Mouse (Mus musculus): ENCODE data around the gene Plekha6. TPM values are rescaled to one million over a fixed set of nuclear protein-coding genes. Genes with fewer than 3 reads are reported as not detected.
"Not testable (repeated sequence)": the region's sequence is repeated elsewhere in the genome, so short reads cannot be mapped to it uniquely, and the experiment has no call there.

The Plekha6 gene
- polyA plus RNA-seq, 1 experiment from 2014 or later: 15.3 TPM

GRCm38 (mm10) chr1:133325951-133326350, 161.9 kb downstream of the Plekha6 start:
- WGBS: 87% methylated on average over 8 of the region's 8 CpGs
- no peak overlapping the region for H3K4me3 ChIP-seq (replicated peaks)
- peaks cover 8% of the 10 kb centered on the region for H3K4me1 ChIP-seq (replicated peaks)
- no peak overlapping the region for H3K9ac ChIP-seq
- H3K27ac ChIP-seq: no peak overlapping the region
- peaks cover 5% of the 10 kb centered on the region for H3K27me3 ChIP-seq (replicated peaks)
- H3K9me3 ChIP-seq: no peaks in the 10 kb centered on the region
- H3K36me3 ChIP-seq: no peaks in the 10 kb centered on the region
- no peak overlapping the region for H3K4me2 ChIP-seq (replicated peaks)
- no peak for ATAC-seq

- H3K27ac ChIP-seq: no peak overlapping the region
- H3K36me3 ChIP-seq: no peaks in the 10 kb centered on the region
- no peaks in the 10 kb centered on the region for H3K9me3 ChIP-seq
- peaks cover 5% of the 10 kb centered on the region for H3K27me3 ChIP-seq (replicated peaks)
- H3K4me2 ChIP-seq (replicated peaks): no peak overlapping the region
- H3K4me1 ChIP-seq (replicated peaks): peaks cover 8% of the 10 kb centered on the region
- ATAC-seq: no peak
- no peak overlapping the region for H3K4me3 ChIP-seq (replicated peaks)
- H3K9ac ChIP-seq: no peak overlapping the region
- WGBS: 61% methylated on average over 5 of the region's 5 CpGs
These were observed 163.1 kb downstream of the Plekha6 start for GRCm38 (mm10) chr1:133327094-133327493.

- 73% methylated on average over 6 of the region's 6 CpGs for WGBS
- no peak for ATAC-seq
These were observed 164.3 kb downstream of the Plekha6 start for GRCm38 (mm10) chr1:133328299-133328795.

GRCm38 (mm10) chr1:133328896-133329637, 165.1 kb downstream of the Plekha6 start:
- ATAC-seq: peak; percentile 47
- Histone ChIP-seq H3K4me2 (replicated peaks) (peak overlapping the region; percentile 79), H3K9me3 (no peaks in the 10 kb centered on the region), H3K27me3 (replicated peaks) (peaks cover 5% of the 10 kb centered on the region), H3K9ac (peak overlapping the region; percentile 42), H3K27ac (no peak overlapping the region), H3K4me1 (replicated peaks) (peaks cover 8% of the 10 kb centered on the region), H3K36me3 (no peaks in the 10 kb centered on the region), H3K4me3 (replicated peaks) (peak overlapping the region; percentile 29)
- WGBS: 7% methylated on average over 34 of the region's 34 CpGs

More at GRCm38 (mm10) chr1:133328299-133328795, 164.3 kb downstream of the Plekha6 start:
- no peak overlapping the region for H3K27ac ChIP-seq
- peaks cover 5% of the 10 kb centered on the region for H3K27me3 ChIP-seq (replicated peaks)
- no peak overlapping the region for H3K4me2 ChIP-seq (replicated peaks)
- H3K4me1 ChIP-seq (replicated peaks): peaks cover 8% of the 10 kb centered on the region
- no peak overlapping the region for H3K9ac ChIP-seq
- no peak overlapping the region for H3K4me3 ChIP-seq (replicated peaks)
- no peaks in the 10 kb centered on the region for H3K9me3 ChIP-seq
- H3K36me3 ChIP-seq: no peaks in the 10 kb centered on the region

- Histone ChIP-seq H3K4me2 (replicated peaks) (peak overlapping the region; percentile 79), H3K9me3 (no peaks in the 10 kb centered on the region), H3K27ac (no peak overlapping the region), H3K9ac (peak overlapping the region; percentile 42), H3K4me3 (replicated peaks) (peak overlapping the region; percentile 29), H3K4me1 (replicated peaks) (peaks cover 8% of the 10 kb centered on the region), H3K36me3 (no peaks in the 10 kb centered on the region), H3K27me3 (replicated peaks) (peaks cover 5% of the 10 kb centered on the region)
- no peak for ATAC-seq
- 24% methylated on average over 7 of the region's 7 CpGs for WGBS
These were observed 165.6 kb downstream of the Plekha6 start for GRCm38 (mm10) chr1:133329638-133329964.

GRCm38 (mm10) chr1:133331142-133331541, 167.1 kb downstream of the Plekha6 start:
- 72% methylated on average over 3 of the region's 3 CpGs for WGBS
- Histone ChIP-seq H3K9ac (no peak overlapping the region), H3K36me3 (no peaks in the 10 kb centered on the region), H3K27me3 (replicated peaks) (peaks cover 5% of the 10 kb centered on the region), H3K9me3 (no peaks in the 10 kb centered on the region), H3K27ac (no peak overlapping the region), H3K4me2 (replicated peaks) (no peak overlapping the region), H3K4me3 (replicated peaks) (no peak overlapping the region), H3K4me1 (replicated peaks) (peaks cover 8% of the 10 kb centered on the region)
- ATAC-seq: no peak

GRCm38 (mm10) chr1:133332656-133333430, 168.8 kb downstream of the Plekha6 start:
- ATAC-seq: no peak
- H3K27me3 ChIP-seq (replicated peaks): peaks cover 5% of the 10 kb centered on the region
- 91% methylated on average over 11 of the region's 11 CpGs for WGBS
- no peak overlapping the region for H3K9ac ChIP-seq
- H3K27ac ChIP-seq: no peak overlapping the region
- H3K9me3 ChIP-seq: no peaks in the 10 kb centered on the region
- H3K4me3 ChIP-seq (replicated peaks): no peak overlapping the region
- H3K4me1 ChIP-seq (replicated peaks): peaks cover 8% of the 10 kb centered on the region
- no peaks in the 10 kb centered on the region for H3K36me3 ChIP-seq
- H3K4me2 ChIP-seq (replicated peaks): no peak overlapping the region

- H3K4me3 ChIP-seq (replicated peaks): no peak overlapping the region
- H3K9me3 ChIP-seq: no peaks in the 10 kb centered on the region
- no peak overlapping the region for H3K4me2 ChIP-seq (replicated peaks)
- WGBS: 78% methylated on average over 6 of the region's 6 CpGs
- H3K9ac ChIP-seq: no peak overlapping the region
- no peak overlapping the region for H3K27ac ChIP-seq
- H3K27me3 ChIP-seq (replicated peaks): peaks cover 5% of the 10 kb centered on the region
- peaks cover 8% of the 10 kb centered on the region for H3K4me1 ChIP-seq (replicated peaks)
- no peaks in the 10 kb centered on the region for H3K36me3 ChIP-seq
- no peak for ATAC-seq
These were observed 169.9 kb downstream of the Plekha6 start for GRCm38 (mm10) chr1:133333937-133334336.

- not testable (repeated sequence) for H3K4me1 ChIP-seq (replicated peaks); H3K9ac ChIP-seq; H3K27ac ChIP-seq; H3K9me3 ChIP-seq; H3K27me3 ChIP-seq (replicated peaks); ATAC-seq; H3K4me3 ChIP-seq (replicated peaks); H3K4me2 ChIP-seq (replicated peaks); H3K36me3 ChIP-seq
- WGBS: 63% methylated on average over 1 of the region's 1 CpGs
These were observed 176.4 kb downstream of the Plekha6 start for GRCm38 (mm10) chr1:133340403-133340802.

- Histone ChIP-seq H3K27me3 (replicated peaks) (no peaks in the 10 kb centered on the region), H3K27ac (no peak overlapping the region), H3K4me1 (replicated peaks) (peaks cover 8% of the 10 kb centered on the region; the same call in 1 of the 2 replicates), H3K4me3 (replicated peaks) (no peak overlapping the region), H3K36me3 (no peaks in the 10 kb centered on the region), H3K4me2 (replicated peaks) (no peak overlapping the region), H3K9ac (no peak overlapping the region), H3K9me3 (no peaks in the 10 kb centered on the region)
- 88% methylated on average over 2 of the region's 2 CpGs for WGBS
- ATAC-seq: peak; percentile 46
These were observed 180.3 kb downstream of the Plekha6 start for GRCm38 (mm10) chr1:133344357-133344756.

GRCm38 (mm10) chr1:133346531-133346930, 182.5 kb downstream of the Plekha6 start:
- Histone ChIP-seq H3K4me3 (replicated peaks) (no peak overlapping the region), H3K9ac (no peak overlapping the region), H3K4me2 (replicated peaks) (no peak overlapping the region), H3K36me3 (no peaks in the 10 kb centered on the region), H3K4me1 (replicated peaks) (peaks cover 8% of the 10 kb centered on the region; the same call in 1 of the 2 replicates), H3K27me3 (replicated peaks) (no peaks in the 10 kb centered on the region), H3K9me3 (no peaks in the 10 kb centered on the region), H3K27ac (no peak overlapping the region)
- 78% methylated on average over 9 of the region's 9 CpGs for WGBS
- no peak for ATAC-seq

GRCm38 (mm10) chr1:133347226-133347625, 183.2 kb downstream of the Plekha6 start:
- Histone ChIP-seq H3K4me2 (replicated peaks) (no peak overlapping the region), H3K9me3 (no peaks in the 10 kb centered on the region), H3K36me3 (no peaks in the 10 kb centered on the region), H3K27ac (no peak overlapping the region), H3K27me3 (replicated peaks) (no peaks in the 10 kb centered on the region), H3K4me3 (replicated peaks) (no peak overlapping the region), H3K4me1 (replicated peaks) (peaks cover 8% of the 10 kb centered on the region; the same call in 1 of the 2 replicates), H3K9ac (no peak overlapping the region)
- 0 out of 2 replicates have a peak, but pooled peaks have one; percentile 15 for ATAC-seq
- 61% methylated on average over 3 of the region's 3 CpGs for WGBS

All from intestine, embryonic 15.5 days (tissue).